Mouse (Mus musculus) cerebellum, adult 18-20 months (tissue): ENCODE data around the gene Gigyf1.
A peak's percentile ranks its signal among the peaks of the same experiment; 100 is the strongest.

Experiments
- DNase-seq, 2 experiments: peaks; one replicate each; pipeline ENCODE4 v3.0.0; 2021

The Gigyf1 gene

DNA sequence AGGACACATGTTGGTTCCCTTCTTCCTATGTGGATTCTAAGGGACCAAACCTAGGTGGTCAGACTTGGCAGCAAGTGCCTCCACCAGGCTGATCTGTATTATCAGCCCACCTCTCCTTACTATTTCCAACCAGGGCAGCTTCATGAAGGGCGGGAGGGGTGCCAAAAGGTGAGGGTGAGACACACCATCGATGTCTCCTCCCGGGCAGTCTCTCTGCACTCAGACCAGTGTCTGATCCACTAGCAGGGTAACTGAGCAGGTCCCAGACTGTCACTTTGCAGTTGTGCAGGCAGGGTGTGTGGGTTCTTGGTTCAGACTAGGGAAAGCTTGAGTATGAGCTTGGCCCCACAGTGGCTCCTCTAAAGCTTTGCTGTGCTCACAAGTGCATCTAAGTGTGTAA lies 3.5 kb upstream of the Gigyf1 start:
- DNase-seq: peak in 1 of 2 experiments; percentile 33

GRCm38 (mm10) chr5:137519691-137520550 lies 1.6 kb downstream of the Gigyf1 start:
- no peak for DNase-seq

DNA sequence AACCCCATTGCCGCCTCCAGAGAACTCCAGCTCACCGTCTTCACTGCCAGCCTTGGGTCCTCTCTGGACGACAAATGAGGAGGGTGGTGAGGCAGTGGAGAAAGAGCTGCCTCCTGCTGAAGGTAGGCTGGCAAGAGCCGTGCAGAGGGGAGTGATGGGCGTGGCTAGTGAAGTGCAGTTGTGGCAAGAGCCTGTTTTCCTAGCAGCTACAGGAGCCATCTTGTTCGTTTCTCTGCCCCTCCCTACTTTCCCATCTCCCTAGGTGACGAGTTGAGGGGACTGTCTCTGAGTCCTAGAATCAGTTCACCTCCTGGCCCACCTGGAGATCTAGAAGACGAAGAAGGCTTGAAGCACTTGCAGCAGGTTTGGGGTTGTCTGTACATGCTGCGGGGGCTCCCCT lies 3.5 kb downstream of the Gigyf1 start:
- DNase-seq: no peak

DNA sequence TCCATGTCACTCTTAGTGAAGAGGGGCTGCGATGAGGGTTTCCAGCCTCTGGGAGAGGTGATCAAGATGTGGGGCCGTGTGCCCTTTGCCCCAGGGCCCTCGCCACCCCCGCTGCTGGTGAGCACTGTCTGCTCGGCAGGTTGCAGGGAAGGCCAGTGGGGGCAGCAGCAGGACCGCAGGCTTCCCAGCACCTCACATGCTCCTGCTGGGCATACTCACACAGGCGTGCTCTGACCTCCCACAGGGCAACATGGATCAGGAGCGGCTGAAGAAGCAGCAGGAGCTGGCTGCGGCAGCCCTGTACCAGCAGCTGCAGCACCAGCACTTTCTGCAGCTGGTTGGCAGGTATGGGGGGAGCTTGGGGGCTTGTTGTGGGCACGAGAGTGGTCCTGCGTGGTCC lies 4.4 kb downstream of the Gigyf1 start:
- DNase-seq: no peak

DNA sequence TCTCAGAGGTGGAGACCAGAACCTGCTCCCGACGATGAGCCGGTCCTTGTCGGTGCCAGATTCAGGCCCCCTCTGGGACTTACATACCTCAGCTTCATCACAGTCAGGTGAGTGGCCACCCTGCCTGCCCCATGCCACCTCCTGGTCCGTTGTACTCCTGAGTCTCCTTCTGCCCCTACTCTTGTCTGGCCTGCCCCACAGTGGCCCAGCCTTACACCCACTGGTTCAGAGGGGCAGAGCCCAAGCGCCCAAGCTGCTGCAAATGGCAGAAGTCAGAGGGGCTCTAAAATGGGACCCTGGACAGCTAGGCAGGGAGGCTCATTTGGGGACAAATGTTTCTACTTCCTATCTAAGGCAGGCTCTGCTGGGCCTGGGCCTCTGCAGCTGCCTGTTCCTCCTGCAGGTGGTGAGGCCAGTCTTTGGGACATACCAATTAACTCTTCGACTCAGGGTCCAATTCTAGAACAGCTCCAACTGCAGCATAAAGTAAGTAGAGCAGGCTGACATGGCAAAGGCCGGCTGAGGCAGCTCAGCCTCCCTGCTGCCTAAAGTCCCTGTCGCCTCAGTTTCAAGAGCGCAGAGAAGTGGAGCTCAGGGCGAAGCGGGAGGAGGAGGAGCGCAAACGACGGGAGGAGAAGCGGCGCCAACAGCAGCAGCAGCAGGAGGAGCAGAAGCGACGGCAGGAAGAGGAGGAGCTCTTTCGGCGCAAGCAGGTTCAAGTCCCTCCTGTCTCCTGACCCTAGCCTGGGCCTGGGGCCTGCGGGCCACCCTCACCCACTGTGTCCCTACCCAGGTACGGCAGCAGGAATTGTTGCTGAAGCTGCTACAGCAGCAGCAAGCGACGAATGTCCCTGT lies 5.3 kb downstream of the Gigyf1 start:
- DNase-seq: no peak

DNA sequence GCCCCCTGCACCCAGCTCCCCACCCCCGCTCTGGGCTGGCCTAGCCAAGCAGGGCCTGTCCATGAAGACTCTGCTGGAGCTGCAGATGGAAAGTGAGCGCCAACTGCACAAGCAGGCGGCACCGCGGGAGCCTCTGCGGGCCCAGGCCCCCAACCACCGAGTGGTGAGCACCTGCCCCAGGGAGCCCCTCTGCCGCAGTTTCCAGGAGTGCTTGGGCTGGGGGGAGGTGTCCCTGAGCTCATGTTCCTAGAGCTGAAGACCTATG lies 5.8 kb downstream of the Gigyf1 start:
- DNase-seq: peak in 1 of 2 experiments; percentile 28

DNA sequence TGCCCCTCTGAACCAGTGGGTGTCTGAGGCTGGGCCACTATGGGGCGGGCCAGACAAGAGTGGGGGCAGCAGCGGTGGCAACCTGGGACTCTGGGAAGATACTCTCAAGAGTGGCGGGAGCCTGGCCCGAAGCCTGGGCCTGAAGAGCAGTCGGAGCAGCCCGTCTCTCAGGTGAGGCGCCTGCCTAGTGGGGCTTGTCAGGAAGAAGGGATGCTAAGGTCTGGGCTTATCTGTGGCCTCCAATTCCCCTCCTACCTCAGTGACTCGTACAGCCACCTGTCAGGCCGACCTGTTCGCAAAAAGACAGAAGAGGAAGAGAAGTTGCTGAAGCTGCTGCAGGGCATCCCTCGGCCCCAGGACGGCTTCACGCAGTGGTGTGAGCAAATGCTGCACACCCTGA lies 6.3 kb downstream of the Gigyf1 start:
- DNase-seq: peak in 1 of 2 experiments; percentile 26

DNA sequence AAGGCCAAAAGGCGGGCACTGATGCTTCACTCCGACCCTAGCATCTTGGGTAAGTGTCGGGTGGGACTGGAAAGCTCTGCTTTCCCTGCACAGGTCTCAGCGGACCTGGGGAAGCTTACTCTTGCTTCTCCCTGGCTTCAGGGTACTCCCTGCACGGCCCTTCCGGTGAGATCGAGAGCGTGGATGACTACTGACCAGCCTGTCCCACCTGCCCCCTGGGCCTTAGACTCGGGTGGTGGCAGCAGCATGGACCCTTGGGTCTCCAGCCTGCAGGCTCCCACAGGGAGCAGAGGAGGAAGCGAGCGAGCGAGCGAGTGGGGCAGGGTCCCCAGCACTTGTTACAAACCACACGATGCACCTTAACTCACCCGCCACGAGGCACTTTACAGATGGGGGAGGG lies 7.2 kb downstream of the Gigyf1 start:
- peak; percentile 3 to 18 for DNase-seq

GRCm38 (mm10) chr5:137526192-137526936 lies 8.0 kb downstream of the Gigyf1 start:
- DNase-seq: peak; percentile 57

DNA sequence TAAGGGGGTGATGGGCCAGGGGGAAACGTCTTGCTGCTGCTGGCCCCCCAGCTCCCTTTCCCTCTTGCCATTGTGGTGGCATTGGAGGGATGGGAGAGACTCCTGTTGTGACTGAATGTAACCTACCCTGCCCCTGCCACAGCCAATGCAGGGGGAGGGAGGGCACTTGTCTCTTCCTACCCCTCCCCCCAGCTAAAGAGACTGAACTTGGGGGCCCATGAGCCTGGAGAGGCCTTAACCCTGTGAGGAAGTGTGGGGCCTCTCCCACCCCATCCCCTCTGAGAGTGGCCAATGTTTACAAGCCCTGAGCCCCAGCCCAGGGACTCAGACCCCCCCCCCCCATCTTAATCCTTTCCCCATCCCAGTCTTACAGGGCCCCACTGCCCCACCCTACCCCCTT lies 9.1 kb downstream of the Gigyf1 start:
- no peak for DNase-seq

- peak; percentile 34 to 37 for DNase-seq
These were observed 10.1 kb downstream of the Gigyf1 start for GRCm38 (mm10) chr5:137528247-137528968.

DNA sequence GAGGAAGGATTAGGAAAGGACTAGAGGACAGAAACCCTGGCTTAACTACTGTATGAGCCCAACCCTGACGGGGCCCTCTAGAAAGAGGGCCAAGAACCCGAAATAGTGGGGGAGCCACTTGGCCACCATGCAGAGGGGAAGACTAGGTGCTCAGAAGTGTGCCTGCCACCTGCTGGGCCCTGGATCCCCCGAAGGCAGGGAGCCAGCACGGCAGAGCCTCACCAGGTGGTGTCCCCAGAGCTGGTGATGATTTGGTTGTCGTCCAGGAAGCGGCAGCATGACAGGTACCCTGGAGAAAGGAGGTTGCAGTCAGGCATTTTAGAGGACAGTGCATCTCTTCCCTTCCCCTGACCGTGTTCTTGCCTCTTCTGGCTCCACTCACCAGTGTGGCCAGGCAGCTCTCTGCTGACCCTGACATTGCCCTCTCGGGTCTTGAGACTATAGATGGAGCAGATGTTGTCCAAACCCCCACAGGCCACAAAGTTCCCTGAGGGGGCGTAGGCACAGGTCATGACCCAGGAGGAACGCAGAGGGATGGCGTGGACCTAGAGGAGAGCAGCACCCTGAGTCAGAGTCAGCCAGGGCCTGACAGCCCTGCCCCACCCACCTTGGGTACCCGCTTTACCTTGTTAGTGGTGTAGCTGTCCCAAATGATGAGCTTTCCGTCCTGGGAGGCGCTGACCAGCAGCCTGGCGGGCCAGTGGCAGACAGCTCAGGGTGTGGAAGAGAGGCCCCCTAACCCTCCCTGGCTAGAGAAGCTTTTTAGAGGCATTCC lies 11.1 kb downstream of the Gigyf1 start:
- DNase-seq: peak; percentile 34 to 49

DNA sequence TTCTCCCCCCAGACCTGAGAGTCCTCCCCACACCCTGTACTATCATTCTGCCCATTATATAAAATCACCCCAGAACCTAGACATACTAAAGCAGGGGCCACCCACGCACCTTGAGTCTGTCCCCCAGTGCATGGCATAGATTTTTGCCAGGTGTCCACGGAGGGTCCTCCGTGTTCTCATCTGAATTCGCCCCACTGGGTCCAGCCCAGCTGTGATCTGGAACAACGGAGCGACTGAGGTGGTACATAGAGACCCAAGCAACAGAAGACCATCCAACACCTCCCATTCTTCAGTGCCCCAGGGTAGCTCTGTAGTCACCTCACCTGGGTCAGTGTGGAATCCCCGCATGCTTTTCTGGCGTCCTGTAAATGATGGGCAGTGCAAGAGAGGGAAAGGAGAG lies 11.7 kb downstream of the Gigyf1 start:
- peak in 1 of 2 experiments; percentile 27 for DNase-seq

- peak; percentile 58 to 63 for DNase-seq
These were observed 12.5 kb downstream of the Gigyf1 start for GRCm38 (mm10) chr5:137530588-137531413.

- peak; percentile 70 to 74 for DNase-seq
These were observed 13.2 kb downstream of the Gigyf1 start for GRCm38 (mm10) chr5:137531414-137532130.

DNA sequence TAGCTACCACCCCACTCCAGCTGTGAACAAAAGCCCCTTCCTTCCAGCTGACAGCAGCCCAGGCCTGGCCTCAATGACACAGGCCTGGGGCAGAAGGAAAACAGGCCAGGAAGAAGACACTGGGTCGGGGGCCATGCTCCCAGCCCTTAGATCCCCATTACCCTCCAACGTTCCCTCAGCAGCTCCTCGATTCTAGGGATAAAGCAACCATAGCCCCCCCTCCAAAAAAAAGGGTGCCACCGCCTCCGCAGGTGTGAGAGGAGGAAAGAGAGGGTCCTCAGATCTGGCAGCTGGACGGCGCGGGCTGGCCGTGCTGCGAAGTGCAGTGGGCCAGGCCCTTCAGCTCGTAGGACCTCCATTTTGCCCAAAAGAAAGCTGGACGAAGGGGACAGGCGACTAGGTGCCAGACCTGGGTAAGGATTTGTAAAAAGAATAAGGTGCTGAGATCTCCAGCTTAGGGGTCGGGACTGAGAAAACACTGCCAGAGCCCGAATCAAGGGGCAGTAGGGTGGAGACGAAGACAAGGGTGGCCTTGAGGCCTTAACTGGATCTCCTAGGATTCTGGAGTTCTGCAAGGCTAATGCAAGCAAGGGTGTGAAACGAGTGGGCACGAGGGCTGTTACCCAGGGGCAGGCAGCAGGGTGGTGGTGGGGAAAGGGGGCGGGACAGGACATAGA lies 13.9 kb downstream of the Gigyf1 start:
- peak; percentile 29 to 53 for DNase-seq

DNA sequence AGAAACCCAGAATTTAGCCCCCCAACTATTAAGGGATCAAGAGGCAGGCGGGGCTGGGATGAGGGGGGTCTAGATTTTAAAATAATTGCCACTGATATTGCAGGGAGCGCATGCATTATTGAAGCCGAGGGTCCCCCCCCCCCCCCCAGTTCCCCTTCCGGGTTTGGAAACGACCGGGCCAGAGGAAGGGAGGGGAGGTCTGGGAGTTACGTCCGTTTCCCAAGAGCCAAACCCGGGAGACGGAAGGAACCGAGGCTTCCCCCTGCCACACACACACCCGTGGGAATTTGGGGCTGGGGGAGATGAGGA lies 14.4 kb downstream of the Gigyf1 start:
- no peak for DNase-seq

DNA sequence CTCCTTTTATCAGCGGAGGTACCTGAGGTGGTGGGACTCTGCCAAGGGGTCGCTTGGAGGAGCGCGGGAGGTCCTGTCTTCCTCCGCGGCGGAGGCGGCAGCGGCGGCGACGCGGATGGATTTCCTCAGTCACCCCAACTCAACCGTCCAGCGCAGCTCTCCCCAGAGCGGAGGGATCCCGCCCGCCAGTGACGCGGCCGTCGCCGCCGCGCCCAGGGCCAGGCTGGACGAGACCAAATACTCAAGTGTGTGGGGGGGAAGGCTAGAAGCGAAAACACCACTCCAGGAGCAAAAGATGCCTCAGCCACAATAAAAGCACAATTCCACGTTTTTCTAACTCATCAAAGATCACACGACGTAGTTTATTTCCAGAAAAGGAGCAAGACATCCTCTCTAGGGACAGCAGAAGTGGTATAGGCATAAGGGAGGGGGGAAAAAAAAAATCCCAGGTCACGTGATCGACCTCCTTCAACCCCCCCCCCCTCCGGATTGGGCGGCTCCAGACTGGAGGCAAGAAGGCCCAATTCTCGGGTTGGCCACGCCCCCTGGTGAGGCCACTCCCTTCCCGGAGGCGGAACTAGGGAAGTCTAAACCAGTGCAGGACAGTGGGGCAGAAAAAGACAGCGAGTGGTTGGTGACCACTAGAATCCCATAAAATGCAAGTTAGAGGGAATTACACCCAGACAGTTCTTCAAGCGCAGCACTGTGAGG lies 14.9 kb downstream of the Gigyf1 start, which contains the start of the genes Epo and Gnb2:
TSS of gene Epo (minus strand) at position 126 of the 711 bp plus-strand sequence.
TSS of gene Gnb2 (minus strand) at position 394 of the 711 bp plus-strand sequence.
- peak; percentile 98 to 99 for DNase-seq

DNA sequence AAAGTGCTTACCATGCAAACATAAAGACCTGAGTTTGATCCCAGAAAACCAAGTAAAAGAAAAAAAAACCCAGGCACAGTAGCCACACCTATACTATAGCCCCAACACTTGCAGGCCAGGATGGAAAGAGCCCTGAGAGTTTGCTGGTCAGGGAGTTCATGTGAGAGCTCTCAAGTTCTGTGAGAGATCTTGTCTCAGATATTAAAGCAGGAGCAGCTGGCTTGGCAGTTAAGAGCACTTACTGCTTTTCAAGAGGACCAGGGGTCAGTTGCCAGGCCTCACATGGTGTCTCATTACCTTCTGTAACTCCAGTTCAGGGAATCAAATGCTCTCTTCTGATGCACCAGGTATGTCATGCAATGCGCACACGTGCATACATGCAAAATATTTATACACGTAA lies 16.4 kb downstream of the Gigyf1 start:
- no peak for DNase-seq
